Mouse (Mus musculus) neural tube, embryonic 12.5 days (tissue): ENCODE measurements at regions not wholly inside any gene's neighbourhood (a gene's known extent, or its start where the extent isn't known, plus 50 kb on each side); places are given as distances from the start of the nearest gene placed in this dataset.

Experiments used
- ATAC-seq: fragments of 200-750 bp; cut with Nextera tagmentation; 2 replicates; pipeline ENCODE4 v1.8.0; 2017; ENCODE audit warnings: low read depth, mild to moderate bottlenecking, moderate TSS enrichment, moderate library complexity; ENCODE audit not compliant: low FRiP score
- H3K27ac ChIP-seq: fragments of 300-500 bp; sonication (generic); 2 replicates; pipeline ENCODE4 v1.5.1; 2016
- H3K27me3 ChIP-seq: fragments of 300-500 bp; sonication (generic); replicated peaks from 2 replicates; pipeline ENCODE4 v1.6.1; 2016; ENCODE audit warnings: mild to moderate bottlenecking
- H3K36me3 ChIP-seq: fragments of 300-500 bp; sonication (generic); 2 replicates; pipeline ENCODE4 v1.6.1; 2016; ENCODE audit warnings: mild to moderate bottlenecking
- H3K4me1 ChIP-seq: fragments of 300-500 bp; sonication (generic); 2 replicates; pipeline ENCODE4 v1.6.1; 2016
- H3K4me2 ChIP-seq: fragments of 300-500 bp; sonication (generic); replicated peaks from 2 replicates; pipeline ENCODE4 v1.6.1; 2016; ENCODE audit warnings: mild to moderate bottlenecking
- H3K4me3 ChIP-seq: fragments of 300-500 bp; sonication (generic); 2 replicates; pipeline ENCODE4 v1.5.1; 2016
- H3K9ac ChIP-seq: fragments of 300-500 bp; sonication (generic); 2 replicates; pipeline ENCODE4 v1.6.1; 2016; ENCODE audit warnings: mild to moderate bottlenecking
- H3K9me3 ChIP-seq: fragments of 300-500 bp; sonication (generic); 2 replicates; pipeline ENCODE4 v1.6.1; 2016; ENCODE audit warnings: mild to moderate bottlenecking
- WGBS: fragments of 180-500 bp; shearing (Covaris S2); methylation state at CpG from one replicate; pipeline ENCODE4 v1.1.7; 2016; 5-methylcytosine and 5-hydroxymethylcytosine counted together

DNA sequence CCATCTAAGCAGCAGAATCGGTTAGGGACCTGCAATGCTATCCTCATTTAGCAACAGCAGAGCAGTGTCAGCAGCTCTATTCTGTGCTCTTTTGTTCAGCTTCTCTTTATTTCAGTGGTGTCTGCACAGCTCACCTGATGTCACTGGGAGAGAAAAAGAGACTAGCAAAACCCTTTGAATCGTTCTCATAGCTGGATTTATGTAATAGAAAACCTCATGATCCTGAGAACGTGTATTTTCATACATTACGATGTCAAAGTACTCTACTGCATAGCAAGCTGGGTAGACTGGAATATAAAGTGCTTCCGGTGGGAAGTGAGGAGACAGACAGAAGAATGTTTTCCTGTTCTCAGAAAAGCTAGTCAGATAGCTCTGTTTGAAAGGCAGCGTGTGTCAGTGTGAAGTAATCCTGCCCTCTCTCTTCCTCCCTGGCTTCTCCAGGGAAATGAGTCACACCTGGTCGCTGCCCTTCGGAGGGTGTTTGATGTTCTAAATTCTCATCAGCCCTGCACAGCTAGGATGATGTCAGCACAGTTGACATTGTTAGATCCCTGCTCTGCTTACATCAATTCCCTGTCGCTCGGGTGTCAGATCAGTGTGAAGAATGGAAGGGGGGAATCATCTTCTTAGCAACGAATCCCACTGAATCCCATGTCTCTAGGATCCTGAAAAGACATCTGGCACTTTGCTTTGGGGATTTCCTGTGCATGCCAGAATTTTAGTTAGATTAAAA, 129.6 kb upstream of the Zbtb20 start:
- no peak for ATAC-seq
- 58% methylated on average over 11 of the region's 11 CpGs for WGBS
- H3K4me1 ChIP-seq: 0 out of 2 replicates have a peak, but pooled peaks cover 3% of the 10 kb centered on the region
- H3K27ac ChIP-seq: no peak overlapping the region
- H3K4me2 ChIP-seq: no peak overlapping the region
- H3K36me3 ChIP-seq: no peaks in the 10 kb centered on the region
- no peak overlapping the region for H3K4me3 ChIP-seq
- H3K9ac ChIP-seq: no peak overlapping the region
- no peaks in the 10 kb centered on the region for H3K9me3 ChIP-seq
- H3K27me3 ChIP-seq: no peaks in the 10 kb centered on the region

DNA sequence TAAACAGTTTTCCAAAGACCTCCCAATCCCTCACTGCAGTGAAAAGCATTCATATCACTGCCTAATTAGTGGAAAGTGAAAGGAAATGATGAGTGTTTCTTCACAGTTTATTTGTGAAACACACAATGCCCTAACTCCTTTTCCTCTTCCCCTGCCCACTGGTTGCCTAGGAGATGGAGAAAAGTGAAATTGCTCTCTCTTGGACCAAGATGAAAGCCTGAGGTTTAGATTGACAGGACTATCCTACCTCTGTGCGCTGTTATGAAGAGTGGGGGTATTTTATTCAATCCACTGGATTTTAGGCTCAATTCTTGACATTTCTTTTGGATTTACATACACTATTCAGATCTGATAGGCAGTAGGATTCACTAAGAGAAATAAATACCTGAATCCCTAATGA, 132.1 kb upstream of the Zbtb20 start:
- H3K9ac ChIP-seq: no peak overlapping the region
- no peaks in the 10 kb centered on the region for H3K36me3 ChIP-seq
- no peak overlapping the region for H3K4me3 ChIP-seq
- H3K4me1 ChIP-seq: 0 out of 2 replicates have a peak, but pooled peaks cover 3% of the 10 kb centered on the region
- 77% methylated on average over 1 of the region's 1 CpGs for WGBS
- no peak for ATAC-seq
- no peaks in the 10 kb centered on the region for H3K27me3 ChIP-seq
- no peak overlapping the region for H3K27ac ChIP-seq
- H3K4me2 ChIP-seq: no peak overlapping the region
- no peaks in the 10 kb centered on the region for H3K9me3 ChIP-seq

DNA sequence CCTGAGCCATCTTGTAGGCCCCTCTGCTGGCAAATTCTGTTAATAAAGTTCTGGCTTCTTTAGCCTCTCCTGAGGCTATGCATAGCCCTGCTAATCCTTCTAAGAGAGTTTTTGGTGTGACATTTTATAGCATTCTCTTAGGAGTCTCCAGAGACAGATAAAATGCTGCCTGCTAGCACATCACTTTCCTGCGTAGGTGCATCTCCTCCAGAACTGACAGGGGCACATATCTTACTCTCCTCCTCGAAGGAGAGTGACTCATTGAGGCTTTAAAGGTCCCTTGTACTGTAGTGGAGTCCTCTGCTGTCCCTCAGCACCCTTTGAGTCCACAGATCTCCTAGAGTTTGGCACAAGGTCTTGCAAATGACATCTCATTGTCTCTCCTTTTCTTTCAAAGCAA, 132.6 kb upstream of the Zbtb20 start:
- H3K36me3 ChIP-seq: no peaks in the 10 kb centered on the region
- ATAC-seq: no peak
- H3K27ac ChIP-seq: no peak overlapping the region
- no peak overlapping the region for H3K4me3 ChIP-seq
- no peaks in the 10 kb centered on the region for H3K9me3 ChIP-seq
- no peak overlapping the region for H3K9ac ChIP-seq
- 58% methylated on average over 2 of the region's 2 CpGs for WGBS
- H3K4me2 ChIP-seq: no peak overlapping the region
- H3K4me1 ChIP-seq: 0 out of 2 replicates have a peak, but pooled peaks cover 3% of the 10 kb centered on the region
- no peaks in the 10 kb centered on the region for H3K27me3 ChIP-seq

DNA sequence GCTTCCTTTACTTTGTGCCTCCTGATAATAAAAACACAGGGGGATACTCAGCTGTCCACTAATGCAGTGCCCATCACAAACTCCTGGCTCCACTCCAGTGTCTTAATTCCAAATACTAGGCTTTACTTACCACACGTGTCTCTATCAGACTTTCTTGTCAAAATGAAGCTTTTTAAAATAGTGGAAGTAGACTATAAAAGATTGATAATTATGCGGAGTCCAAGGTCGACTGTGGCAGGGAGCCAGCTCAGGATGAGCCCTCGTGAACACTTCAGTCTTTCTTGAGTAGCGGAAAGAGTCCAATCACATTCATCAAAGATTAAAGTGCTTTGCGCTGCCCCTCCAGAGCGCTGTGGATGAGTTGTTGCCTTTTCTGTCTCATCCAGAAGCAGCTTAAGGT, 147.9 kb upstream of the Zbtb20 start:
- Histone ChIP-seq H3K27ac (no peak overlapping the region), H3K36me3 (no peaks in the 10 kb centered on the region), H3K9ac (no peak overlapping the region), H3K4me2 (no peak overlapping the region), H3K4me1 (no peaks in the 10 kb centered on the region), H3K27me3 (no peaks in the 10 kb centered on the region), H3K4me3 (no peak overlapping the region), H3K9me3 (no peaks in the 10 kb centered on the region)
- ATAC-seq: no peak
- WGBS: 84% methylated on average over 7 of the region's 7 CpGs

DNA sequence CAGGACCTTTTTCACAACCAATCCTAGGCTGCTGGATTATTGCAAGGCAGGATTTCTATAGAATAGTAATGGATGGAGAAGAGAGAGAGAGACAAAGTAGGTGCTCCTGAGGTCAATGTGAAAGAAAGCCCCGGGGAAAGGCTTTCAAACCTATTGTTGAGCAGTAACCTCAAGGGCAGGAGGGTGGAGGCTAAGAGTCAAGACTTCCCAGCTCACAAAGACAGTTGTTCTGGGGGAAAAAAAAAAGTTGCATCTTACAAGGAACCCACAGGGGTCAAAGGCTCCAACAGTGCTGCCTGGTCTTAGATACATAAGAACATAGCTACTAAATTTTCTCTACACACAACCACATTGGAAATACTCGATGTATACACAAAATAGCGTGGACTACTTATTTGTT, 155.8 kb upstream of the Zbtb20 start:
- H3K9ac ChIP-seq: no peak overlapping the region
- no peak overlapping the region for H3K27ac ChIP-seq
- ATAC-seq: no peak
- no peaks in the 10 kb centered on the region for H3K36me3 ChIP-seq
- peaks cover 13% of the 10 kb centered on the region for H3K4me1 ChIP-seq
- H3K27me3 ChIP-seq: no peaks in the 10 kb centered on the region
- H3K9me3 ChIP-seq: no peaks in the 10 kb centered on the region
- WGBS: 50% methylated on average over 3 of the region's 3 CpGs
- no peak overlapping the region for H3K4me3 ChIP-seq
- H3K4me2 ChIP-seq: no peak overlapping the region

DNA sequence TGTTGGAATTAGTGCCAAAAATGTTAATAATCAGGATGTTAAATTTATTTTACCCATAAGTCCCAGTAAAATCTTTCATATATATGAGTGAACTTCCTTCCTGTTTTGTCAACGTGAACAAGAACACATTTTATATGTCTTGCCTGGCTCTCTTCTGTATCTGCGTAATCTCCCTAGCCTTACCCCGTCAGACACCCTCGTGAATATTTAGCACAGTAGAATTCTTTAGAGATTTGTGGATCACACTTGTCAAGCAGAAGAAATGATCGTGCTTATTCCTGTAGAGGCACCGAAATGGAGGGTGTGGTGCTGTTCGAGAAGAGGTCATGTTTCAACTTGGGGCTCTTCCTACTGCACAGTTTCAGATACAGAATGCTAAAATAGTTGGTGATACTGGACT, 157.2 kb upstream of the Zbtb20 start:
- ATAC-seq: peak; percentile 49; the same call in 1 of the 2 replicates
- Histone ChIP-seq H3K4me2 (no peak overlapping the region), H3K9ac (no peak overlapping the region), H3K27ac (no peak overlapping the region), H3K4me1 (peaks cover 13% of the 10 kb centered on the region), H3K9me3 (no peaks in the 10 kb centered on the region), H3K27me3 (no peaks in the 10 kb centered on the region), H3K36me3 (no peaks in the 10 kb centered on the region), H3K4me3 (no peak overlapping the region)
- WGBS: 60% methylated on average over 7 of the region's 7 CpGs

DNA sequence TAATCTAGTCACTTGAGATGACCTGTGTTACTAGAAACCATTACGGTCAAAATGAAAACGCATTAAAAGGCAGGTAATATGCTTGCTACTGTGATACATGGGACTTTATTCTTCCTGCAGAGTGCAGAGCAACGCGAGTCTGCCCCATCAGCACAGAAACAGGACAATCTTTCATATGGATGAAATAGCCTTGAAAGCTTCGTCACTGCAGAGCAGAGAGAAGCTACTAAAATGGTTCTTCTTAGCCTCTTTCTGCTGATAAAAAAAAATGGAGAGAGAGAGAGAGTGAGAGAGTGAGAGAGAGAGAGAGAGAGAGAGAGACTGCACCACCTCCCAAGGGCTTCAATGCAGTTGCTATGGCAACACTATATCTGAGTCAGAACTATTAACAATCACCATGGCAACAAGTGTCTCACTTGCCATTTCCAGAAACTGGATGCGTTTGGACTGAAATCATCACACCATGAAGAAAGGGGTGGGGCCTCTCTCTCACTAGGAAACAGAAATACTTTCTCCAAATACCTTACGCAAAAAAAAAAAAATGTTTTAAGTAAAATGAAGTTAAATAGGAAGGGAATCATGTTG, 157.8 kb upstream of the Zbtb20 start:
- peaks cover 13% of the 10 kb centered on the region for H3K4me1 ChIP-seq
- 0 out of 2 replicates have a peak overlapping the region, but pooled peaks have one; percentile 27 for H3K27ac ChIP-seq
- peak overlapping the region; percentile 26 for H3K4me2 ChIP-seq
- H3K4me3 ChIP-seq: no peak overlapping the region
- H3K9me3 ChIP-seq: no peaks in the 10 kb centered on the region
- peak; percentile 85 for ATAC-seq
- no peaks in the 10 kb centered on the region for H3K36me3 ChIP-seq
- no peaks in the 10 kb centered on the region for H3K27me3 ChIP-seq
- 32% methylated on average over 7 of the region's 7 CpGs for WGBS
- no peak overlapping the region for H3K9ac ChIP-seq

DNA sequence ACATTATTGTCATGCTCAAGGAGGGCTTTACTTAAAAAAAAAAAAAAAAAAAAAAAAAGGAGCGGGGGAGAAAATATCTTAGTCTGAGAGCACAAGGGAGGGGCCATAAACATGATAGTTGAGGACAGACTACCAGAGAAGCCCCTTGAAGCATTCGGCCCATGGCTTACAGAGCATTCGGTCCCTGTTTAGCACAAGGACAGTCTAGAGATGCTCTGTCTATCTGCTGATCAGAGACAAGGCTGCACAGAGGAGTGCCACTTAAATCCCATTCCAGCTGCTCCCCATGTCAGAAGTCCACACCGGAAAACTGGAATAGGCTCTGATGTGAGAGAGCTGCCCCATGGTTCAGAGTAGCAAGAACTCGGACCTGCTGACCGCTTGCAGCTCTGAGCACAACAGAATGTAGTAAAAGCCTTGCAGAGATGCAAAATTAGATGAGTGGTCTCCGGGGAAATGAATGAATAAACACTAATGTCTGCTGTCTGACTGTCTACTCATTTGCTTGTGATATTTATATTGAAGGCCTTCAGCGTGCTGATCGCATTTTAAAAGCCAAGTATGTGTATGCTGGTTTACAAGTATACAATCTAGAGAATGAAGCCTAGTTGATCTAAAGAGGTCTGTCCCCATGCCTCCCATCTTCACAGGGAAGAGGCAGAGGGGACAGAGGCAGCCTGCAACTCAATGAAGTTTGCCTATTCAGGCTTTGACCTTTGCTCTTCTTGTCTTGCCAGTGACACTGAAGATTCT, 158.4 kb upstream of the Zbtb20 start:
- peak; percentile 42 for ATAC-seq
- H3K4me1 ChIP-seq: peaks cover 13% of the 10 kb centered on the region
- WGBS: 69% methylated on average over 9 of the region's 9 CpGs
- no peaks in the 10 kb centered on the region for H3K9me3 ChIP-seq
- H3K9ac ChIP-seq: no peak overlapping the region
- no peak overlapping the region for H3K4me3 ChIP-seq
- H3K27me3 ChIP-seq: no peaks in the 10 kb centered on the region
- H3K27ac ChIP-seq: 0 out of 2 replicates have a peak overlapping the region, but pooled peaks have one; percentile 27
- H3K36me3 ChIP-seq: no peaks in the 10 kb centered on the region
- H3K4me2 ChIP-seq: peak overlapping the region; percentile 26

DNA sequence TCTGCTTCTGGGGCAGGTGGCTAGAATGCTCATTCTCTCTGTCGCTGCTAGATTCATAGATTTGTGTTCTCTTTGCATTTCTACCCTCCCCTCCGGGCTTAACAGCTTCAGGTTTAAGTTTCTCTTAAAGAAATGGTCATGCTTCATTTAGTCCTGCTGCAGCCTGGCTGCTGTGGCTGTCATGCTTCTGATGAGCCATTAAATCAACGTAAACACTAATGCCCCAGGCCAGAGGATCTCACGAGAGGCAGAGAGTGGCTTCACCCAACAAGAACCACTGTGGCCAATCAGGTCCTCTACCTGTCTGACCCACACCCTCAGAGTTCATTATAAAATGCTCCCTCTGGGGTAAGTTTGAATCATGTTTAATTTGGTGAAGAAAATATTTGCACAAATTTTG, 173.0 kb upstream of the Zbtb20 start:
- Histone ChIP-seq H3K9me3 (no peaks in the 10 kb centered on the region), H3K4me3 (no peak overlapping the region), H3K27ac (no peak overlapping the region), H3K9ac (no peak overlapping the region), H3K4me2 (no peak overlapping the region), H3K4me1 (no peaks in the 10 kb centered on the region), H3K27me3 (no peaks in the 10 kb centered on the region), H3K36me3 (no peaks in the 10 kb centered on the region)
- 13% methylated on average over 4 of the region's 4 CpGs for WGBS
- peak; percentile 85 for ATAC-seq

DNA sequence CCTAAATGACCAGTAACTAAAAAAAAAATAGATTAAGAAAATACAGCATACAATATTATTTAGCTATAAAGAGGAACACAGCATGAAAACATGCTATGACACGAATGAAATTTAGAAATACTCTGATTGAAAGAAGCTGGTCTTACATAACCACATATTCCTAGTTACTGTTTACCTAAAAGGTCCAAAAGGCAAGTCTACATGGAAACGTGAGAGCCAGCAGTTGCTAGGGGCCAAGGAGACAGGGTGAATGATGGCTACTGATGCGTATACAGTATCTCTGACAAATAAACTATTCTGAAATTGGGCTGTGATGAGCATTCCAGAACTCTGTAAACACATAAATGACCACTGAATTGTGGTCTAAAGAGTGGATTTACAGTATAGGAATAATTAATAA, 194.5 kb upstream of the Zbtb20 start:
- 84% methylated on average over 3 of the region's 3 CpGs for WGBS
- no peaks in the 10 kb centered on the region for H3K36me3 ChIP-seq

DNA sequence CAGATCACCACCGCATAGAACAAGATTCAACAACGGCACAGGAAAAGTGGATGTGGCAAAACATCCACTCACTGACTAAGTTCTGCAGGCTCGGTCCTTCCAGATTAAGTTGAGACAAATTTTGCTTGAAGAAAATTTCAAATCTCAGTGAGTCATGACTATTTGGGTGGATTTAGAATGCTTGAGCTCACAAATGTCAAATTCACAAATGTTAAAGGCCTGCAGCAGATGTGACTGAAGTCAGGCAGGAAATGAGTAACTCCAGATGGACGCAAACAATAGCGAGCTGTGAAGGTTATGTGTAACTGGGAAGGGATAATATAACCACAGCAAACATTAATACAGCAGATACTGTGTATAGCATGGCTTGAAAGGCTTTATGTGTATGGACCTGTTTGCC, 198.5 kb upstream of the Zbtb20 start:
- H3K9me3 ChIP-seq: no peaks in the 10 kb centered on the region
- ATAC-seq: no peak
- H3K27me3 ChIP-seq: no peaks in the 10 kb centered on the region
- H3K9ac ChIP-seq: no peak overlapping the region
- H3K4me1 ChIP-seq: no peaks in the 10 kb centered on the region
- no peak overlapping the region for H3K4me3 ChIP-seq
- 82% methylated on average over 5 of the region's 5 CpGs for WGBS
- H3K4me2 ChIP-seq: no peak overlapping the region
- H3K36me3 ChIP-seq: no peaks in the 10 kb centered on the region
- no peak overlapping the region for H3K27ac ChIP-seq

More for the DNA sequence above, 194.5 kb upstream of the Zbtb20 start:
- no peak for ATAC-seq
- Histone ChIP-seq H3K27ac (no peak overlapping the region), H3K4me2 (no peak overlapping the region), H3K9me3 (peaks cover 4% of the 10 kb centered on the region; the same call in 1 of the 2 replicates), H3K4me3 (no peak overlapping the region), H3K27me3 (no peaks in the 10 kb centered on the region), H3K4me1 (no peaks in the 10 kb centered on the region), H3K9ac (no peak overlapping the region)

DNA sequence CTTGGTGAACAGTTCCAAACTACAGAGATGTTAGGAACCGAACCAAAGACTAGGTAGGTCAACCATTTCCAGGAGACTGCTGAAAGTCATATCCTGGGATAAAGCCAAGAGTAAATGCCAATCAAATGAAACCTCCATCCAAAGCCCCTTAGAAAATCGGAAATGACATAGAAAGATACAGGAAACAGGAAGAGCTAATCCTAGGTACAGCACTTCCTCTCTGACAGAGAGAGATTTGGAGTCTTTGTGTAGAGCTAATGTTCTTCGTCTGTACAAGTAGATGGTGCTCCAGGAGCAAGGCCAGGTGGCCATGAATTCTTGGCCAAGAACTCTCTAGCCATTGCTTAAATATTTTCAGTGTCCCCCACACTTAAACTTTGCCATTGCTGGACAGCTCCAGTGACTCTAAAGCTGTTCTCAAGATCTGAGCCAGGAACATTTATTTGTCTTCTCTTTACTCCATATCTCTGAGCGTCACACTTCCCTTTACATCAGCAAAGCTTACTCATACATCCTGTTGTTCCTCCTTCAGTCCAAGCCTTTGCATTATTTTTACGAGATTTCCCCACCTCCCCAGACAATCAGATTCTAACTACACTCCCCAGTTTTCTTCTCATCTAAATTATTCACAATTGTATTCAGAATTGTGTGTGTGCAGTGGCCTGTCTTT, 199.1 kb upstream of the Zbtb20 start:
- ATAC-seq: no peak
- 82% methylated on average over 5 of the region's 5 CpGs for WGBS

More for the DNA sequence above, 199.1 kb upstream of the Zbtb20 start:
- no peaks in the 10 kb centered on the region for H3K36me3 ChIP-seq
- no peaks in the 10 kb centered on the region for H3K4me1 ChIP-seq
- H3K4me3 ChIP-seq: no peak overlapping the region
- H3K9ac ChIP-seq: no peak overlapping the region
- H3K9me3 ChIP-seq: no peaks in the 10 kb centered on the region
- H3K27me3 ChIP-seq: no peaks in the 10 kb centered on the region
- H3K4me2 ChIP-seq: no peak overlapping the region
- H3K27ac ChIP-seq: no peak overlapping the region
